Comparison of ENCODE assay signal across 9 mouse cellular contexts in the genomic region with DNA sequence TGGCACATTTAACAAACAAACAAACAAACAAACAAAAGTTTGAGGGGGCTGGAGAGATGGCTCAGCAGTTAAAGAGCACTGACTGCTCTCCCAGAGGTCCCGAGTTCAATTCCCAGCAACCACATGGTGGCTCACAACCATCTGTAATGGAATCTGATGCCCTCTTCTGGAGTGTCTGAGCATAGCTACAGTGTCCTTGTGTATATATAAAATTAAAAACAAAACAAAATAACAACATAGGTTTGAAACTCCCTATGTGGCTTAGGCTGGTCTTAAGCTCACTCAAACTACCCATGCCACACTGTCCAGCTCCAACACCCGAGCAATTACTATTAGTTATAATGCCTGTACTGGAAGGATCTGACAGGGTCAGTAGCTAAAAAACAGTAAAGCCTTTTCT. TPM values are rescaled to one million over a fixed set of nuclear protein-coding genes. Genes with fewer than 3 reads are reported as not detected.
DNase-seq lines count a peak whose midpoint lies in the region; ATAC-seq and TF ChIP-seq lines count a peak whose summit lies in the region.
"Had no signal": no experiment of that assay in that cellular context is flagged by ENCODE, and none has a peak within 500 bp of the region (broad histone marks: within the 10 kb centered on the region; RNA-seq: fewer than 3 reads in every experiment).

No protein-coding gene starts in this region.

- no peak for ATAC-seq in forebrain, embryonic 14.5 days
- no peak for ATAC-seq in liver, embryonic 15.5 days (ENCODE audit: insufficient read depth)
- ATAC-seq in frontal cortex, adult (ENCODE audit: low TSS enrichment): no peak

- no peaks in the 10 kb centered on the region for H3K9me3 ChIP-seq in forebrain, embryonic 14.5 days (replicated peaks; ENCODE audit: control insufficient read depth, low read length)
- no peaks in the 10 kb centered on the region for H3K9me3 ChIP-seq in liver, embryonic 15.5 days (replicated peaks)

- peak overlapping the region; percentile 93 for H3K4me3 ChIP-seq in gastrocnemius, adult 2 months
- peak overlapping the region; percentile 75; the same call in 1 of the 2 replicates for H3K4me3 ChIP-seq in forebrain, embryonic 14.5 days (ENCODE audit: low read depth, low read length)
- H3K4me3 ChIP-seq in liver, embryonic 15.5 days (replicated peaks): peak overlapping the region; percentile 95

- DNase-seq in gastrocnemius, adult 2 months: no peak
- no peak for DNase-seq in gastrocnemius, postnatal 14 days
- DNase-seq in A20 (ENCODE audit: low read depth, low spot score): peak; percentile 50
- no peak for DNase-seq in forebrain, embryonic 14.5 days (ENCODE audit: low spot score)
- DNase-seq in layer of hippocampus, adult 8-10 months (ENCODE audit: low spot score in 2 of 2): no peak
- DNase-seq in urinary bladder, postnatal 4 days (ENCODE audit: low spot score in 2 of 2): no peak
- DNase-seq: right cerebral cortex, postnatal 4 days had no signal

- H3K27me3 ChIP-seq in forebrain, embryonic 14.5 days (replicated peaks; ENCODE audit: control insufficient read depth, insufficient read depth, low read length): no peaks in the 10 kb centered on the region
- H3K27me3 ChIP-seq in liver, embryonic 15.5 days: no peaks in the 10 kb centered on the region

- peak overlapping the region; percentile 77 for H3K4me2 ChIP-seq in forebrain, embryonic 14.5 days (ENCODE audit: low read length)
- peak overlapping the region; percentile 97 for H3K4me2 ChIP-seq in liver, embryonic 15.5 days

- no peak overlapping the region for H3K27ac ChIP-seq in gastrocnemius, adult 2 months
- H3K27ac ChIP-seq in forebrain, embryonic 14.5 days (ENCODE audit: low read depth, low read length): no peak overlapping the region
- H3K27ac ChIP-seq in liver, embryonic 15.5 days (replicated peaks): peak overlapping the region; percentile 92; the same call in 1 of the 2 replicates

- intact Hi-C loops in gastrocnemius, adult 2 months (cut with DNase I): loop anchor here (5.0 kb wide), 1 partner anchor 181 kb away; no protein-coding TSS in a partner anchor
- intact Hi-C loops in gastrocnemius, postnatal 14 days (cut with DNase I; ENCODE audit: low total_unique reads): loop anchor here (5.0 kb wide), 1 partner anchor 176 kb away; no protein-coding TSS in a partner anchor

- peaks cover 26% of the 10 kb centered on the region for H3K36me3 ChIP-seq in forebrain, embryonic 14.5 days (ENCODE audit: control insufficient read depth, insufficient read depth, low read length)
- H3K36me3 ChIP-seq in liver, embryonic 15.5 days (replicated peaks): peaks cover 52% of the 10 kb centered on the region

- no peak overlapping the region for H3K9ac ChIP-seq in forebrain, embryonic 14.5 days (ENCODE audit: low read length)
- peak overlapping the region; percentile 92; the same call in 1 of the 2 replicates for H3K9ac ChIP-seq in liver, embryonic 15.5 days

- H3K4me1 ChIP-seq in forebrain, embryonic 14.5 days (ENCODE audit: control insufficient read depth, insufficient read depth, low read length): peaks cover 4% of the 10 kb centered on the region; the same call in 1 of the 2 replicates
- H3K4me1 ChIP-seq in liver, embryonic 15.5 days (replicated peaks): peaks cover 27% of the 10 kb centered on the region

- TF ChIP-seq CTCF in gastrocnemius, adult 2 months (IDR thresholded peaks at IDR 0.05): peak; percentile 31; the same call in 1 of the 2 replicates

- WGBS in forebrain, embryonic 14.5 days: 82% methylated on average over 2 of the region's 2 CpGs
- 75% methylated on average over 2 of the region's 2 CpGs for WGBS in liver, embryonic 15.5 days (ENCODE audit: insufficient replicate concordance)

RNA-seq across cellular contexts. Expression of a gene that starts 1.0 kb away (rescaled TPM):
- total RNA-seq in gastrocnemius, adult 2 months (2021): 100 to 1,000 TPM; 187 to 259 TPM
- total RNA-seq in gastrocnemius, postnatal 14 days (2021): 100 to 1,000 TPM; 216 to 217 TPM
- polyA plus RNA-seq in forebrain, embryonic 14.5 days (2014; fragmentation: Nextera tagmentation; extraction: Ambion mirVana): 409 and 502 TPM in 2 replicates
- 159 and 192 TPM in 2 replicates for polyA plus RNA-seq in liver, embryonic 15.5 days (2015; fragmentation: Nextera tagmentation; extraction: Ambion mirVana)
- 100 to 1,000 TPM in 3 of 4 experiments, 10 to 100 TPM in 1; 99.4 to 184 (median 132) TPM for total RNA-seq in layer of hippocampus, adult 8-10 months (2022)

RNA-seq across cellular contexts. Expression of a gene that starts 1.2 kb away (rescaled TPM):
- 10 to 100 TPM; 75.3 to 83.5 TPM for total RNA-seq in gastrocnemius, adult 2 months (2021)
- 10 to 100 TPM; 53.6 to 65.4 TPM for total RNA-seq in gastrocnemius, postnatal 14 days (2021)
- 38.0 and 40.4 TPM in 2 replicates for polyA plus RNA-seq in forebrain, embryonic 14.5 days (2014; fragmentation: Nextera tagmentation; extraction: Ambion mirVana)
- 50.7 and 52.3 TPM in 2 replicates for polyA plus RNA-seq in liver, embryonic 15.5 days (2015; fragmentation: Nextera tagmentation; extraction: Ambion mirVana)
- total RNA-seq in layer of hippocampus, adult 8-10 months (2022): 10 to 100 TPM; 39.0 to 54.5 (median 44.0) TPM

RNA-seq across cellular contexts. Expression of a gene that starts 15.9 kb away (rescaled TPM):
- total RNA-seq in gastrocnemius, adult 2 months (2021): 1 to 10 TPM; 3.8 to 4.3 TPM
- total RNA-seq in gastrocnemius, postnatal 14 days (2021): 1 to 10 TPM; 4.4 to 9.5 TPM
- 10.5 and 16.2 TPM in 2 replicates for polyA plus RNA-seq in forebrain, embryonic 14.5 days (2014; fragmentation: Nextera tagmentation; extraction: Ambion mirVana)
- polyA plus RNA-seq in liver, embryonic 15.5 days (2015; fragmentation: Nextera tagmentation; extraction: Ambion mirVana): 3.9 and 4.0 TPM in 2 replicates
- total RNA-seq in layer of hippocampus, adult 8-10 months (2022): 10 to 100 TPM; 17.8 to 23.4 (median 20.3) TPM

RNA-seq across cellular contexts. Expression of a gene that starts 31.0 kb away (rescaled TPM):
- total RNA-seq in gastrocnemius, adult 2 months (2021): 1 to 10 TPM; 4.9 to 8.1 TPM
- total RNA-seq in gastrocnemius, postnatal 14 days (2021): 1 to 10 TPM; 8.2 to 8.3 TPM
- polyA plus RNA-seq in forebrain, embryonic 14.5 days (2014; fragmentation: Nextera tagmentation; extraction: Ambion mirVana): 30.1 and 33.4 TPM in 2 replicates
- 7.4 and 9.7 TPM in 2 replicates for polyA plus RNA-seq in liver, embryonic 15.5 days (2015; fragmentation: Nextera tagmentation; extraction: Ambion mirVana)
- 10 to 100 TPM; 25.4 to 37.4 (median 33.1) TPM for total RNA-seq in layer of hippocampus, adult 8-10 months (2022)

RNA-seq across cellular contexts. Expression of a gene that starts 31.1 kb away (rescaled TPM):
- 10 to 100 TPM in 1 of 2 experiments, 1 to 10 TPM in 1; 8.6 to 10.1 TPM for total RNA-seq in gastrocnemius, adult 2 months (2021)
- total RNA-seq in gastrocnemius, postnatal 14 days (2021): 10 to 100 TPM; 11.3 to 16.0 TPM
- polyA plus RNA-seq in forebrain, embryonic 14.5 days (2014; fragmentation: Nextera tagmentation; extraction: Ambion mirVana): 18.5 and 24.9 TPM in 2 replicates
- polyA plus RNA-seq in liver, embryonic 15.5 days (2015; fragmentation: Nextera tagmentation; extraction: Ambion mirVana): 20.8 and 22.6 TPM in 2 replicates
- 10 to 100 TPM; 31.2 to 34.6 (median 33.0) TPM for total RNA-seq in layer of hippocampus, adult 8-10 months (2022)
